Mouse (Mus musculus): Measurements from ENCODE around the gene Egflam. TPM values are rescaled to one million over a fixed set of nuclear protein-coding genes. Genes with fewer than 3 reads are reported as not detected.

Egflam gene
- polyA plus RNA-seq, 1 experiment from 2014 or later = 11.8 TPM

GRCm38 (mm10) chr15:7289516-7289915 lies 108.7 kb downstream of the Egflam start:
- H3K27me3 ChIP-seq (ENCODE audit: control insufficient read depth, insufficient read depth, low read length) = no peaks in the 10 kb centered on the region
- no peak for ATAC-seq (ENCODE audit: insufficient number of reproducible peaks, insufficient read depth, low FRiP score, low read depth)
- H3K27ac ChIP-seq (replicated peaks in 1 of 2; ENCODE audit: control insufficient read depth in 1 of 2, insufficient read depth in 1 of 2, low read depth in 2 of 2, low read length in 2 of 2) = no peak overlapping the region
- H3K4me3 ChIP-seq (ENCODE audit: control insufficient read depth in 1 of 2, insufficient read depth in 1 of 2, low read depth in 1 of 2, low read length in 2 of 2) = no peak overlapping the region
- peaks cover 4 to 8% of the 10 kb centered on the region in 2 experiments; a peak in 2 of 4 replicates for H3K4me1 ChIP-seq (ENCODE audit: control insufficient read depth in 2 of 2, insufficient read depth in 2 of 2, low read length in 2 of 2)
- no peak overlapping the region for H3K9ac ChIP-seq (ENCODE audit: low read length)
- H3K9me3 ChIP-seq (ENCODE audit: control insufficient read depth, low read length) = no peaks in the 10 kb centered on the region
- no peaks in the 10 kb centered on the region for H3K36me3 ChIP-seq (ENCODE audit: control insufficient read depth, insufficient read depth, low read length)
- peak overlapping the region; percentile 38 for H3K4me2 ChIP-seq (ENCODE audit: low read length)
- WGBS = 30% methylated on average over 14 of the region's 14 CpGs

GRCm38 (mm10) chr15:7288841-7289424 lies 109.3 kb downstream of the Egflam start:
- no peaks in the 10 kb centered on the region for H3K36me3 ChIP-seq (ENCODE audit: control insufficient read depth, insufficient read depth, low read length)
- H3K27me3 ChIP-seq (ENCODE audit: control insufficient read depth, insufficient read depth, low read length) = no peaks in the 10 kb centered on the region
- peaks cover 4 to 8% of the 10 kb centered on the region in 2 experiments; a peak in 2 of 4 replicates for H3K4me1 ChIP-seq (ENCODE audit: control insufficient read depth in 2 of 2, insufficient read depth in 2 of 2, low read length in 2 of 2)
- H3K9ac ChIP-seq (ENCODE audit: low read length) = no peak overlapping the region
- peak overlapping the region; percentile 38 for H3K4me2 ChIP-seq (ENCODE audit: low read length)
- ATAC-seq (ENCODE audit: insufficient number of reproducible peaks, insufficient read depth, low FRiP score, low read depth) = no peak
- 33% methylated on average over 4 of the region's 4 CpGs for WGBS
- H3K4me3 ChIP-seq (ENCODE audit: control insufficient read depth in 1 of 2, insufficient read depth in 1 of 2, low read depth in 1 of 2, low read length in 2 of 2) = no peak overlapping the region
- no peaks in the 10 kb centered on the region for H3K9me3 ChIP-seq (ENCODE audit: control insufficient read depth, low read length)
- no peak overlapping the region for H3K27ac ChIP-seq (replicated peaks in 1 of 2; ENCODE audit: control insufficient read depth in 1 of 2, insufficient read depth in 1 of 2, low read depth in 2 of 2, low read length in 2 of 2)

- Histone ChIP-seq H3K4me2 (ENCODE audit: low read length) (no peak overlapping the region), H3K36me3 (ENCODE audit: control insufficient read depth, insufficient read depth, low read length) (no peaks in the 10 kb centered on the region), H3K27me3 (ENCODE audit: control insufficient read depth, insufficient read depth, low read length) (no peaks in the 10 kb centered on the region), H3K4me1 (ENCODE audit: control insufficient read depth in 2 of 2, insufficient read depth in 2 of 2, low read length in 2 of 2) (peaks cover 4 to 8% of the 10 kb centered on the region in 2 experiments; a peak in 2 of 4 replicates), H3K27ac (replicated peaks in 1 of 2; ENCODE audit: control insufficient read depth in 1 of 2, insufficient read depth in 1 of 2, low read depth in 2 of 2, low read length in 2 of 2) (no peak overlapping the region), H3K9me3 (ENCODE audit: control insufficient read depth, low read length) (no peaks in the 10 kb centered on the region), H3K9ac (ENCODE audit: low read length) (no peak overlapping the region), H3K4me3 (ENCODE audit: control insufficient read depth in 1 of 2, insufficient read depth in 1 of 2, low read depth in 1 of 2, low read length in 2 of 2) (no peak overlapping the region)
- ATAC-seq (ENCODE audit: insufficient number of reproducible peaks, insufficient read depth, low FRiP score, low read depth) = no peak
- WGBS = 72% methylated on average over 3 of the region's 3 CpGs
Measured at GRCm38 (mm10) chr15:7287911-7288310, 110.3 kb downstream of the Egflam start.

GRCm38 (mm10) chr15:7281579-7281978 lies 116.6 kb downstream of the Egflam start:
- H3K4me1 ChIP-seq (ENCODE audit: control insufficient read depth in 2 of 2, insufficient read depth in 2 of 2, low read length in 2 of 2) = no peaks in the 10 kb centered on the region
- no peak overlapping the region for H3K9ac ChIP-seq (ENCODE audit: low read length)
- no peaks in the 10 kb centered on the region for H3K36me3 ChIP-seq (ENCODE audit: control insufficient read depth, insufficient read depth, low read length)
- ATAC-seq (ENCODE audit: insufficient number of reproducible peaks, insufficient read depth, low FRiP score, low read depth) = no peak
- no peak overlapping the region for H3K27ac ChIP-seq (replicated peaks in 1 of 2; ENCODE audit: control insufficient read depth in 1 of 2, insufficient read depth in 1 of 2, low read depth in 2 of 2, low read length in 2 of 2)
- H3K27me3 ChIP-seq (ENCODE audit: control insufficient read depth, insufficient read depth, low read length) = no peaks in the 10 kb centered on the region
- WGBS = 73% methylated on average over 6 of the region's 6 CpGs
- H3K4me2 ChIP-seq (ENCODE audit: low read length) = no peak overlapping the region
- H3K9me3 ChIP-seq (ENCODE audit: control insufficient read depth, low read length) = no peaks in the 10 kb centered on the region
- H3K4me3 ChIP-seq (ENCODE audit: control insufficient read depth in 1 of 2, insufficient read depth in 1 of 2, low read depth in 1 of 2, low read length in 2 of 2) = no peak overlapping the region

GRCm38 (mm10) chr15:7263822-7264221 lies 134.4 kb downstream of the Egflam start:
- 10% methylated on average over 3 of the region's 3 CpGs for WGBS
- H3K4me2 ChIP-seq (ENCODE audit: low read length) = no peak overlapping the region
- ATAC-seq (ENCODE audit: insufficient number of reproducible peaks, insufficient read depth, low FRiP score, low read depth) = no peak
- no peaks in the 10 kb centered on the region for H3K36me3 ChIP-seq (ENCODE audit: control insufficient read depth, insufficient read depth, low read length)
- H3K4me1 ChIP-seq (ENCODE audit: control insufficient read depth in 2 of 2, insufficient read depth in 2 of 2, low read length in 2 of 2) = no peaks in the 10 kb centered on the region
- no peaks in the 10 kb centered on the region for H3K9me3 ChIP-seq (ENCODE audit: control insufficient read depth, low read length)
- H3K27ac ChIP-seq (replicated peaks in 1 of 2; ENCODE audit: control insufficient read depth in 1 of 2, insufficient read depth in 1 of 2, low read depth in 2 of 2, low read length in 2 of 2) = no peak overlapping the region
- no peak overlapping the region for H3K4me3 ChIP-seq (ENCODE audit: control insufficient read depth in 1 of 2, insufficient read depth in 1 of 2, low read depth in 1 of 2, low read length in 2 of 2)
- H3K27me3 ChIP-seq (ENCODE audit: control insufficient read depth, insufficient read depth, low read length) = no peaks in the 10 kb centered on the region
- H3K9ac ChIP-seq (ENCODE audit: low read length) = no peak overlapping the region

GRCm38 (mm10) chr15:7263339-7263738 lies 134.9 kb downstream of the Egflam start:
- no peaks in the 10 kb centered on the region for H3K27me3 ChIP-seq (ENCODE audit: control insufficient read depth, insufficient read depth, low read length)
- 90% methylated on average over 9 of the region's 9 CpGs for WGBS

GRCm38 (mm10) chr15:7261371-7261770 lies 136.8 kb downstream of the Egflam start:
- ATAC-seq (ENCODE audit: insufficient number of reproducible peaks, insufficient read depth, low FRiP score, low read depth) = no peak
- H3K9ac ChIP-seq (ENCODE audit: low read length) = no peak overlapping the region
- H3K4me1 ChIP-seq (ENCODE audit: control insufficient read depth in 2 of 2, insufficient read depth in 2 of 2, low read length in 2 of 2) = no peaks in the 10 kb centered on the region
- no peaks in the 10 kb centered on the region for H3K27me3 ChIP-seq (ENCODE audit: control insufficient read depth, insufficient read depth, low read length)
- H3K4me3 ChIP-seq (ENCODE audit: control insufficient read depth in 1 of 2, insufficient read depth in 1 of 2, low read depth in 1 of 2, low read length in 2 of 2) = no peak overlapping the region
- H3K27ac ChIP-seq (replicated peaks in 1 of 2; ENCODE audit: control insufficient read depth in 1 of 2, insufficient read depth in 1 of 2, low read depth in 2 of 2, low read length in 2 of 2) = no peak overlapping the region
- H3K36me3 ChIP-seq (ENCODE audit: control insufficient read depth, insufficient read depth, low read length) = no peaks in the 10 kb centered on the region
- H3K4me2 ChIP-seq (ENCODE audit: low read length) = no peak overlapping the region
- WGBS = 85% methylated on average over 1 of the region's 1 CpGs
- H3K9me3 ChIP-seq (ENCODE audit: control insufficient read depth, low read length) = no peaks in the 10 kb centered on the region

More at GRCm38 (mm10) chr15:7263339-7263738, 134.9 kb downstream of the Egflam start:
- Histone ChIP-seq H3K27ac (replicated peaks in 1 of 2; ENCODE audit: control insufficient read depth in 1 of 2, insufficient read depth in 1 of 2, low read depth in 2 of 2, low read length in 2 of 2) (no peak overlapping the region), H3K9ac (ENCODE audit: low read length) (no peak overlapping the region), H3K36me3 (ENCODE audit: control insufficient read depth, insufficient read depth, low read length) (no peaks in the 10 kb centered on the region), H3K4me2 (ENCODE audit: low read length) (no peak overlapping the region), H3K9me3 (ENCODE audit: control insufficient read depth, low read length) (no peaks in the 10 kb centered on the region), H3K4me3 (ENCODE audit: control insufficient read depth in 1 of 2, insufficient read depth in 1 of 2, low read depth in 1 of 2, low read length in 2 of 2) (no peak overlapping the region), H3K4me1 (ENCODE audit: control insufficient read depth in 2 of 2, insufficient read depth in 2 of 2, low read length in 2 of 2) (no peaks in the 10 kb centered on the region)
- ATAC-seq (ENCODE audit: insufficient number of reproducible peaks, insufficient read depth, low FRiP score, low read depth) = no peak

GRCm38 (mm10) chr15:7256577-7256976 lies 141.6 kb downstream of the Egflam start:
- no peak overlapping the region for H3K9ac ChIP-seq (ENCODE audit: low read length)
- 77% methylated on average over 3 of the region's 3 CpGs for WGBS
- no peak overlapping the region for H3K27ac ChIP-seq (replicated peaks in 1 of 2; ENCODE audit: control insufficient read depth in 1 of 2, insufficient read depth in 1 of 2, low read depth in 2 of 2, low read length in 2 of 2)
- no peaks in the 10 kb centered on the region for H3K27me3 ChIP-seq (ENCODE audit: control insufficient read depth, insufficient read depth, low read length)
- no peak for ATAC-seq (ENCODE audit: insufficient number of reproducible peaks, insufficient read depth, low FRiP score, low read depth)
- H3K4me1 ChIP-seq (ENCODE audit: control insufficient read depth in 2 of 2, insufficient read depth in 2 of 2, low read length in 2 of 2) = 0 out of 4 replicates have a peak, but pooled peaks cover 0 to 4% of the 10 kb centered on the region in 2 experiments
- H3K4me3 ChIP-seq (ENCODE audit: control insufficient read depth in 1 of 2, insufficient read depth in 1 of 2, low read depth in 1 of 2, low read length in 2 of 2) = no peak overlapping the region
- no peak overlapping the region for H3K4me2 ChIP-seq (ENCODE audit: low read length)
- H3K9me3 ChIP-seq (ENCODE audit: control insufficient read depth, low read length) = no peaks in the 10 kb centered on the region
- H3K36me3 ChIP-seq (ENCODE audit: control insufficient read depth, insufficient read depth, low read length) = no peaks in the 10 kb centered on the region

Data from heart, embryonic 14.5 days (tissue).